Mouse (Mus musculus) liver, postnatal 0 days (tissue): Measurements from ENCODE around the gene Dzip1.

Experiments
- CTCF ChIP-seq: sonication (generic); IDR thresholded peaks from 2 replicates; pipeline ENCODE4 v1.5.1; 2016; ENCODE audit warnings: antibody characterized with exemption, low read depth
- EP300 ChIP-seq: IDR thresholded peaks from 2 replicates; pipeline ENCODE4 v1.6.1; 2016; ENCODE audit warnings: antibody characterized with exemption, low read depth, mild to moderate bottlenecking

DNA sequence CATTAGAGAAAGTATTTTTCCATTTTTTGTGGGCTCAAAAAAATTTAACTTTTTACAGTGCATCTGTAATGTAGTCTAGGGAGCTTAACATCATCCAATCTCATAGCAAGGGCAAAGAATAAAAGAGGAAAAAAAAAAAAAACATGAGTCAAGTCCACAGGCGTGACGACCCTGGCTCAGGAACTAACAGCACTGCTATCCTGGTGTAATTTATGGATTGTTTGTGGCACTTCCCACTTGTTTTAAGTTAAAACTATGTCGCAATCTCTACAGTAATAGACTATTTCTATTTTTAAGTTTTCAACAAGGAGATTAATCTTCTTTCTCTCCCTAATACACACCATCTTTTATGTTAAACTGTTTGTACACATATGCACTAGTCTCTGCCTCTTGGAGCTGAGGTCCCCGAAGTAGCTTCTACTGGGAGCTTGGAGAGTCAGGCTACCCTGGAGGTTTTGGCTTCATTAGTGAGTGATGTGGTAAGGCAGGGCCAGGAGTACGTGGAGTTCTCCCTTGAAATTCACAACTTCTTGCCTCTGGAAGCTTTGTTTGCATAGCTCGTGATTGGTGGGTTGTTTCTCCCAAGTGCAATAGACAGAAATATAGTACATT is 73.7 kb downstream of the Dzip1 start:
- no peak for TF ChIP-seq EP300
- no peak for TF ChIP-seq CTCF
